Mouse (Mus musculus): ENCODE measurements around the gene Arl3.

Gene Arl3

GRCm38 (mm10) chr19:46500581-46501341, 72.2 kb downstream of the Arl3 start:
- DNase-seq (ENCODE audit: low spot score in 2 of 2) = no peak

- peak; percentile 93 to 96 for DNase-seq (ENCODE audit: low spot score in 2 of 2)
Observed at GRCm38 (mm10) chr19:46499836-46500580, 73.0 kb downstream of the Arl3 start.

GRCm38 (mm10) chr19:46499539-46499835, 73.5 kb downstream of the Arl3 start:
- DNase-seq (ENCODE audit: low spot score in 2 of 2) = no peak

- DNase-seq (ENCODE audit: low spot score in 2 of 2) = no peak
Observed at GRCm38 (mm10) chr19:46497230-46497629, 75.8 kb downstream of the Arl3 start.

- no peak for DNase-seq (ENCODE audit: low spot score in 2 of 2)
Observed at GRCm38 (mm10) chr19:46495136-46495535, 77.9 kb downstream of the Arl3 start.

GRCm38 (mm10) chr19:46490634-46491033, 82.4 kb downstream of the Arl3 start:
- no peak for DNase-seq (ENCODE audit: low spot score in 2 of 2)

- no peak for DNase-seq (ENCODE audit: low spot score in 2 of 2)
Observed at GRCm38 (mm10) chr19:46489448-46489847, 83.5 kb downstream of the Arl3 start.

GRCm38 (mm10) chr19:46486709-46487108, 86.3 kb downstream of the Arl3 start:
- DNase-seq (ENCODE audit: low spot score in 2 of 2) = no peak

- peak in 1 of 2 experiments; percentile 38 for DNase-seq (ENCODE audit: low spot score in 2 of 2)
Observed at GRCm38 (mm10) chr19:46485847-46486246, 87.2 kb downstream of the Arl3 start.

- DNase-seq (ENCODE audit: low spot score in 2 of 2) = peak; percentile 41 to 76
Observed at GRCm38 (mm10) chr19:46484518-46484917, 88.5 kb downstream of the Arl3 start.

- DNase-seq (ENCODE audit: low spot score in 2 of 2) = no peak
Observed at GRCm38 (mm10) chr19:46483701-46484328, 89.2 kb downstream of the Arl3 start.

GRCm38 (mm10) chr19:46482896-46483516, 90.0 kb downstream of the Arl3 start:
- DNase-seq (ENCODE audit: low spot score in 2 of 2) = no peak

GRCm38 (mm10) chr19:46481756-46482155, 91.2 kb downstream of the Arl3 start:
- no peak for DNase-seq (ENCODE audit: low spot score in 2 of 2)

- no peak for DNase-seq (ENCODE audit: low spot score in 2 of 2)
Observed at GRCm38 (mm10) chr19:46481352-46481751, 91.6 kb downstream of the Arl3 start.

Data from urinary bladder, postnatal 36 days (tissue).